Mouse (Mus musculus) cerebellum, adult (tissue): ENCODE data around the gene Mctp1.
"Not testable (repeated sequence)": the region's sequence is repeated elsewhere in the genome, so short reads cannot be mapped to it uniquely, and the experiment has no call there.

Source experiments
- ATAC-seq: cut with Nextera tagmentation; 2 replicates; pipeline ENCODE4 v1.9.2; 2017; ENCODE audit warnings: mild to moderate bottlenecking, moderate library complexity, mixed read lengths; ENCODE audit not compliant: insufficient number of reproducible peaks, low FRiP score, low TSS enrichment

The Mctp1 gene

GRCm38 (mm10) chr13:76383972-76384663 is at the start of gene Mctp1:
Mctp1 (plus strand) TSS chr13:76384535.
- ATAC-seq, result peak; percentile 71

GRCm38 (mm10) chr13:76345941-76346340 is 38.4 kb upstream of the Mctp1 start:
- ATAC-seq, result not testable (repeated sequence)

- no peak for ATAC-seq
These were observed 25.6 kb upstream of the Mctp1 start for GRCm38 (mm10) chr13:76358720-76359119.

- peak; percentile 62 for ATAC-seq
These were observed 515 bp downstream of the Mctp1 start for GRCm38 (mm10) chr13:76384664-76385435.

GRCm38 (mm10) chr13:76388615-76389014 is 4.3 kb downstream of the Mctp1 start:
- no peak for ATAC-seq

- no peak for ATAC-seq
These were observed 7.6 kb downstream of the Mctp1 start for GRCm38 (mm10) chr13:76391920-76392319.

- ATAC-seq, result no peak
These were observed 8.8 kb downstream of the Mctp1 start for GRCm38 (mm10) chr13:76393106-76393505.

- ATAC-seq, result no peak
These were observed 11.6 kb downstream of the Mctp1 start for GRCm38 (mm10) chr13:76395906-76396305.

- no peak for ATAC-seq
These were observed 25.0 kb downstream of the Mctp1 start for GRCm38 (mm10) chr13:76409296-76409695.

- no peak for ATAC-seq
These were observed 26.3 kb downstream of the Mctp1 start for GRCm38 (mm10) chr13:76410665-76411064.

GRCm38 (mm10) chr13:76415346-76415745 is 31.0 kb downstream of the Mctp1 start:
- ATAC-seq, result no peak

GRCm38 (mm10) chr13:76420111-76420510 is 35.8 kb downstream of the Mctp1 start:
- ATAC-seq, result peak; percentile 88

- no peak for ATAC-seq
These were observed 36.7 kb downstream of the Mctp1 start for GRCm38 (mm10) chr13:76421075-76421474.

GRCm38 (mm10) chr13:76422124-76422523 is 37.8 kb downstream of the Mctp1 start:
- no peak for ATAC-seq

GRCm38 (mm10) chr13:76429456-76429855 is 45.1 kb downstream of the Mctp1 start:
- no peak for ATAC-seq

- no peak for ATAC-seq
These were observed 45.6 kb downstream of the Mctp1 start for GRCm38 (mm10) chr13:76429927-76430326.

GRCm38 (mm10) chr13:76431946-76432345 is 47.6 kb downstream of the Mctp1 start:
- no peak for ATAC-seq

GRCm38 (mm10) chr13:76433438-76433837 is 49.1 kb downstream of the Mctp1 start:
- ATAC-seq, result no peak

GRCm38 (mm10) chr13:76436426-76436825 is 52.1 kb downstream of the Mctp1 start:
- ATAC-seq, result peak; percentile 59; the same call in 1 of the 2 replicates

- ATAC-seq, result no peak
These were observed 54.4 kb downstream of the Mctp1 start for GRCm38 (mm10) chr13:76438765-76439164.

GRCm38 (mm10) chr13:76446059-76446458 is 61.7 kb downstream of the Mctp1 start:
- no peak for ATAC-seq

- ATAC-seq, result no peak
These were observed 63.2 kb downstream of the Mctp1 start for GRCm38 (mm10) chr13:76447528-76447927.
